Mouse (Mus musculus): ENCODE measurements around the gene Art2b.

- TF ChIP-seq POLR2A (IDR thresholded peaks at IDR 0.05; ENCODE audit: extremely low read depth, insufficient read depth, low read length): no peak
- no peak for TF ChIP-seq CTCF (IDR thresholded peaks at IDR 0.05; ENCODE audit: extremely low read depth, insufficient read depth, low read length)
Observed at GRCm38 (mm10) chr7:101550686-101551485, 34.5 kb downstream of the Art2b start.

Data from cortical plate, adult 2 months (tissue).